Mouse (Mus musculus): ENCODE measurements around the gene Mybpc3.

The Mybpc3 gene

DNA sequence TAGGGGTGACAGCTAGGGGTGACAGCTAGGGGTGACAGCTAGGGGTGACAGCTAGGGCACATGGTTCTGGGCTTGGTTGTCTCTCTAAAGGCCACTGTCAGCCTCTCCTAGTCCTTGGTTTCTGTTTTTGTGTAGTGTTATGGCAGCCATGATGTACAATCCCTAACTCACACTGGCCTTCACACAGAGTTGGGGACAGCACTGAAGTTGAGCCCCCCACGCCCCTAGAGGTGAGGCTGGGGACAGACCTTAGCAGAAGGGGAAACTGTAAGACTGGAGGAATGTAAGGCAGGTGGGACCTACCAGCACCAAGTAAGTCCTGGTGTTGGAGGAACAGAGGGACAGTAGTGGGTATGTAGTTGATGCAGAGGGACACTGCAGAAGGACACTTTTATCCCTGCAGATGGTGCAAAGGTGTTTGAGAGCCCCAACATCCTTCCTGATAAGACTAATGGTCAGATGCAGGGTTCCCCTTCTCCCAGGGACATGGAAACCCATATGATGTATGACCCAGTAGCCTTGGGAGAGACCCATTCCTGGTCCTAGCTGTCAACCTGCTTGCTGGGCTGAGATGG is 34.5 kb upstream of the Mybpc3 start:
- ChIA-PET CTCF (interaction anchor here in 2 of 4 experiments (1.1 to 2.2 kb wide), 2 partner anchors 13 to 32 kb away, joined by 3 to 9 read pairs; partner anchors contain the start of gene Slc39a13 (in 1 of the 2)), POLR2A (interaction anchor here in 3 of 4 experiments (0.6 to 4.5 kb wide), 15 partner anchors 8 to 119 kb away, joined by 3 to 22 read pairs (median 4); partner anchors contain the start of genes Slc39a13 (in 3 of the 3), Acp2 (in 1 of the 3) and Nr1h3 (in 1 of the 3))

DNA sequence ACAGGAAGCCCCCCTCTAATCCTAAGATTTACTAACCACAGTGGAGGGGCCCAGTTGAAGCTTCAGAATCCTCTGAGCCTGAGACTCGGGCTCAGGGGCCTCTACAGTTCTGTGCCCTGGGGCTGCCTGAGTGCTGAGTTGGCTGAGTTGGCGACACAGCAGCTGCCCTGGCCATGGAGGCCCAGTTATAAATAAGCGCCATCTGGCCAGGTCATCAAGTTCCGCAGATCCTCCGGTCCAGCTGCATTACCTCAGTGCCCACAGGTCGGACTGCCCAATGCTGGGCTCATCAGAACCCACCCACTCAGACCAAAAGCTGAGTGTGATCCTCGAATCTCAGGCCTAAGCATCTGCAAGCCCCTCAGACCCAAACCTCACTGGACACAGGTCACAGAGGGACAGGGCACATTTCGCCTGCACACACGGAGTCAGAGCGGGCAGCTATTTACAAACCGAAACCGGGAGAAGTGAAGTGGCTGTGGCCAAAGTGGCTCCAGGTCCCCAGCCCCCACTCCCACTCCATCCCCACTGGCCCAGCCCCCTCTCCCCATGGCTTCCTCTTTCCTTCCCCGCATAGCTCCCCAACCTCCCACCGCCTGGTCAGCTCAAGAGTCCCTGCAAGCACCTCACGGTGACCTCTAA is 33.6 kb upstream of the Mybpc3 start:
- ChIA-PET POLR2A (interaction anchor here (0.6 to 4.5 kb wide), 29 partner anchors 9 to 370 kb away, joined by 3 to 22 read pairs (median 4); partner anchors contain the start of genes Slc39a13 (in 3 of the 4), C1qtnf4 (in 1 of the 4), Ddb2 (in 1 of the 4) and Rapsn (in 1 of the 4)), CTCF (interaction anchor here in 3 of 4 experiments (0.7 to 2.2 kb wide), 8 partner anchors 14 to 103 kb away, joined by 3 to 9 read pairs (median 3); partner anchors contain the start of gene Slc39a13 (in 1 of the 3))

DNA sequence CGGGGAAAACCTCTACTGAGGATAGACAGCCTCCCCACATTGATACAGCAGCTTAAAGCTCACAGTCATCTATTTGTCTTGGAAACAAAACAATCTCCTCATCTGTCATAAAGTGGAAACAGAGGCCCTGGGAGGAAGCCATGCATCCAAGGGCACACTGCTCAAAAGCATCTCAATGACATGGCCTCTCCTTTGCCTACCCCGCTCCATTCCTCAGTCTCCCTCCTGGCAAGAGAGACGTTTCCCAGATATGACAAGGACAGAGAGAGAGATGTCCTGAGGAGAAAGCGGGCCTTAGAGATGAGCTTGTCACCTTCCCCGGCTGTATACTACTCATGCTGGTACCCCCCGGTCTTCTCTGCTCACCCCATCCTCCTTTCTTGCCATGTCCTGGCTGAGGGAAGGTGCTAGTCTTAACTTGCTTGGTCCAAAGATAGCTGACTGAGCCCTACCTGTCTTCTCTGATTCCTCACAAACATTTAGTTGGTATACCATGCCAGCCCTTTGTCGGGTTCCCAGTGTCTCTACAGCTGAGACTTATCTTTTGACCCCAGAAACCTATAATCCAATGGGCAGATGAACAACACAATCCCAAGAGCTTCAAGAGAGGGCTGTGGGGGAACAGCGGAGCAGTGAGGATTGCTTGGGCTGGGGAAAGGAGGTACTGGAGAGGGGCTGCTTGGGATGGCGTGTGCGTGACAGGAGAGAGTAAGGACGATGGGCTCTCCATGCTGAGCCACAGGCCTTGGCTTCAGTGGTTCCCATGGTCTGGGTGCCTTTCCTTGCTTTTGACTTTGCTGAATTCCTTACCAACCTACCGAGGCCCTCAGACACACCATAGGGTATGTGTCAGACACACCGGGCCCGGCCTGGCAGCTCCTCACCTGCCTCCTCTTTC is 32.2 kb upstream of the Mybpc3 start:
- POLR2A ChIA-PET: interaction anchor here (0.7 to 4.5 kb wide), 21 partner anchors 8 to 175 kb away, joined by 3 to 22 read pairs (median 4); partner anchors contain the start of genes Slc39a13 (in 3 of the 4) and Ddb2 (in 1 of the 4)
- CTCF ChIA-PET: interaction anchor here (0.6 to 2.2 kb wide), 7 partner anchors 15 to 461 kb away, joined by 3 to 9 read pairs (median 3); partner anchors contain the start of gene Slc39a13 (in 1 of the 4)

DNA sequence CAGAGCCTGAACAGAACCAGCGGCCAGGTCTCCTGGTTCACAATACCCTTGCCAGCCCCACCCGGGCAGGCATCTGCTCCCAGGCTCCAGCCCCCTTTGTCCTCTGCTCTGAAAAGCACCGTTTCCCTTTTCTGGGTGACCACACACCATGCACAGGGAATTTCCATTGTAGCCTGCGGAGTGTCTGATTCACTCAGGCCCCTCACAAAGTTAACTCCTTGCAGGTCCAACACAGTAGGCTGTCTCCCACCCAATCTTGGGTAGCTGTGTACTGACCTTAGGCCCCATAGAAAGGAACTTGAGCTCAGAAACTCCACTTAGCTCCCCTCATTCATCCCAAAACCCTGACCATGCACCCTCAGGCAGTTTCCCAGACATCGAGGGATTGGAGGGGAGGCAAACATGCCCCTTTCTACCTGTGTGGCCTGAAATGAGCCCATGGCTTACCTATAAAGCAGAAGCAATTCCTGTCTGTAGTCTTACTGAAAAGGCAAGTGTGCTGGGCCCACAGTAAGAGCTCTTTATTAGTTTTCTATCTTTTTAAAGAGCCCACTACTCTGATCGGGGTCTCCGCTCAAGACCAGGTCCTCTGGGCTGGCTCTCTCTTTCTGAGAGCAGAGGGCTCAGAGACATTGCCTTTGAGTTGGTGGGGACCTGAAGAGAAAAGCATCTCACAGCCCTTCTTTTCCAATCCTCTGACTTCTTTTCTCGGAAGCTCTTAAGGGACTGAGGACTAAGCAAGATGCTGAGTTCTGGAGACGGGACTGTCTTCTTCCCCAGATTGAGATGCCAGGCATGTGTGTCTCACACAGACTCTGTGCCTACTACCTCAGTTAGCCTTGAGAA is 31.3 kb upstream of the Mybpc3 start:
- CTCF ChIA-PET: interaction anchor here in 2 of 4 experiments (1.3 to 1.4 kb wide), 2 partner anchors 16 kb away, joined by 3 read pairs; partner anchors contain the start of gene Slc39a13 (in 1 of the 2)
- POLR2A ChIA-PET: interaction anchor here in 3 of 4 experiments (0.6 to 4.5 kb wide), 9 partner anchors 9 to 150 kb away, joined by 3 to 22 read pairs (median 5); partner anchors contain the start of genes Slc39a13 (in 2 of the 3) and Ddb2 (in 1 of the 3)

DNA sequence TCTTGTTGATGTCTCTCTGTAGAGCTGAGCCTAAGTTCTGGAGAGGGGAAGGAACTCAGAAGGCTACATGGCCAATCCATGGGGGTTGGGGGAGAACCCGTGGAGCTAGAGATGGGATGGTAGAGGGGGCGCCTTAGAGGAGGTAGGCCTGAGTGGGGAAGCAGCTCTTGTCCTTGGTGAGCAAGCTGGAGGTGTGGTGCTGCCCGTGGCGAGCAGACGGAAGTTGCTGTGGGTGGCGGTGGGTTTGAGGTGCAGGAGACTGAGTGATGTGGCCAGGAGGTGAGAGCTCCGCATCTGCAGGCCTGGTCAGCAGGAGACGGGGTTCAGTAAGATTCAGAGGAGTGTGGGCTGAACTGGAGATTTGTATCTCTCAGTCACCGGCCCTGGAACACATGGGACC is 30.5 kb upstream of the Mybpc3 start:
- ChIA-PET POLR2A (interaction anchor here in 2 of 4 experiments (0.8 to 4.5 kb wide), 4 partner anchors 10 to 77 kb away, joined by 3 to 22 read pairs (median 10); partner anchors contain the start of gene Slc39a13 (in 1 of the 2)), CTCF (interaction anchor here in 3 of 4 experiments (0.9 to 1.6 kb wide), 4 partner anchors 17 to 55 kb away, joined by 3 read pairs; partner anchors contain the start of gene Slc39a13 (in 1 of the 3))

DNA sequence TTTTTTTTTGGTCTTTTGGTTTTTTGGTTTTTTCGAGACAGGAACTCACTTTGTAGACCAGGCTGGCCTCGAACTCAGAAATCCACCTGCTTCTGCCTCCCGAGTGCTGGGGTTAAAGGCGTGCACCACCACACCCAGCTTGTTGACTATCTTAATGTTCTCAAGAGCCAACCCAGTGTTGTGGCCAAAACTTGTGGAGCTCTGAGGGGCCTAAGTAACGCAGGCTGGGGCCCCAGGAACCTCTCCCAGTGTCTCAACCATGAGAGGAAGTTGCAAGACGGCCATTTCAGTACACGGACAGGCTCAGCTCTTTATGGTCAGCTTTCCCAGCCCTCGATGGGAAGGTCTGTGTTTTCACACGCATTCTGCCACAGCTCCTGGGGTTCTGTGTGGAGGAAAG is 29.0 kb upstream of the Mybpc3 start:
- ChIA-PET CTCF (interaction anchor here in 1 of 4 experiments (0.6 to 0.7 kb wide), 3 partner anchors 25 to 585 kb away, joined by 3 to 5 read pairs (median 3); no protein-coding TSS in a partner anchor), POLR2A (interaction anchor here in 2 of 4 experiments (0.7 to 3.0 kb wide), 3 partner anchors 11 to 102 kb away, joined by 3 to 16 read pairs (median 5); no protein-coding TSS in a partner anchor)

GRCm38 (mm10) chr2:91090208-91090607 is 27.7 kb upstream of the Mybpc3 start:
- POLR2A ChIA-PET: interaction anchor here in 2 of 4 experiments (0.5 to 1.3 kb wide), 5 partner anchors 20 to 257 kb away, joined by 3 read pairs; partner anchors contain the start of gene Slc39a13 (in 1 of the 2)
- CTCF ChIA-PET: interaction anchor here in 1 of 4 experiments (0.7 to 1.4 kb wide), 3 partner anchors 20 to 24 kb away, joined by 3 read pairs; no protein-coding TSS in a partner anchor

GRCm38 (mm10) chr2:91090827-91091226 is 27.1 kb upstream of the Mybpc3 start:
- CTCF ChIA-PET: interaction anchor here in 2 of 4 experiments (0.6 to 1.4 kb wide), 2 partner anchors 25 to 688 kb away, joined by 3 read pairs; no protein-coding TSS in a partner anchor
- POLR2A ChIA-PET: interaction anchor here in 3 of 4 experiments (0.6 to 1.3 kb wide), 7 partner anchors 8 to 186 kb away, joined by 3 read pairs; partner anchors contain the start of genes Kbtbd4 (in 1 of the 3), Ndufs3 (in 1 of the 3) and Slc39a13 (in 1 of the 3)

DNA sequence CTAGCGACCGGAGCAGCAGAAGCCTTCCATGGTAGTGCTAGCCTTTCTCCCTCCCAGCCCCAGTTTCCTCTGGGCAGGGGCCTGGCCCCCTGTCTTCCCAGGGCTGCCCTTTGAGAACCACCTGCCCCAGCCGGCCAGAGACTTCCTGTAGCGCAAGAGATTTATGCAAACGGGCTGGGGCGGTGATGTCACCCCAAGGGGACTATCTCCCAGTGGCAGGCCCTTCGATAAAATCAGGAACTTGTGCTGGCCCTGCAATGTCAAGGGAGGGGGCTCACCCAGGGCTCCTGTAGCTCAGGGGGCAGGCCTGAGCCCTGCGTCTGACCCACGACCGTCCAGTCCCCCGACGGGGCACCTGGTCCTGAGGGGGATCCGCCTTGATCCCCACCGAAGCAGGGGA is 21.4 kb upstream of the Mybpc3 start:
- CTCF ChIA-PET: interaction anchor here in 2 of 4 experiments (0.5 to 1.6 kb wide), 6 partner anchors 14 to 139 kb away, joined by 3 to 6 read pairs (median 3); no protein-coding TSS in a partner anchor

DNA sequence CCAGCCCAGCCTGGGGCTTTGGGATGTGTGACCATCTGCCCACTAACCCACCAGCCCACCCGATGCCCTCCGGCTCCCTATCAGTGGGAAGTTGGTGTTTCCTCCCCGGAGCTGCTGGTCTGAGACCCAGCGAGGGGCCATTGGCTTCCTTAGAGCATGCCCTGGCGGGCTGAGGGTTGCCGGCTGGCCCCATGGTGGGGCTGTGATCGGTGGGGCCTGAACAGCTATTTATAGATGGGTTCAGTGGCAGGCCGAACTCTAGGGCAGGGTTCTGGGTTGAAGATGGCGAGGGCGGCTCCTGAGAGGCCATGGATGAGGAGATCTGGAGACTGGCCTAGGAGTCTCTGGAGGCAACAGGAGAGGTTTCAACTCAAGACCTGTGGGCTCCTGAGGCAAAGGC is 20.9 kb upstream of the Mybpc3 start:
- POLR2A ChIA-PET: interaction anchor here in 3 of 4 experiments (0.5 to 2.7 kb wide), 29 partner anchors 11 to 236 kb away, joined by 3 to 29 read pairs (median 4); partner anchors contain the start of genes Slc39a13 (in 3 of the 3), Ddb2 (in 1 of the 3) and Psmc3 (in 1 of the 3)
- CTCF ChIA-PET: interaction anchor here in 2 of 4 experiments (0.5 to 1.6 kb wide), 6 partner anchors 13 to 138 kb away, joined by 3 to 6 read pairs (median 3); no protein-coding TSS in a partner anchor

More for the DNA sequence above, 21.4 kb upstream of the Mybpc3 start:
- POLR2A ChIA-PET: interaction anchor here in 3 of 4 experiments (0.7 to 2.7 kb wide), 24 partner anchors 10 to 141 kb away, joined by 3 to 29 read pairs (median 4); partner anchors contain the start of genes Slc39a13 (in 3 of the 3), Ddb2 (in 1 of the 3) and Psmc3 (in 1 of the 3)

GRCm38 (mm10) chr2:91098156-91098555 is 19.8 kb upstream of the Mybpc3 start:
- CTCF ChIA-PET: interaction anchor here in 3 of 4 experiments (0.8 to 1.6 kb wide), 3 partner anchors 12 to 32 kb away, joined by 3 to 6 read pairs (median 3); no protein-coding TSS in a partner anchor
- POLR2A ChIA-PET: interaction anchor here in 1 of 4 experiments (1.6 to 1.8 kb wide), 2 partner anchors 35 to 44 kb away, joined by 6 to 7 read pairs; partner anchors contain the start of gene Psmc3

- POLR2A ChIA-PET: interaction anchor here in 1 of 4 experiments (0.9 to 1.4 kb wide), 3 partner anchors 10 to 155 kb away, joined by 3 to 4 read pairs (median 3); no protein-coding TSS in a partner anchor
- CTCF ChIA-PET: interaction anchor here in 2 of 4 experiments (0.6 to 2.1 kb wide), 3 partner anchors 31 to 446 kb away, joined by 3 to 4 read pairs (median 3); no protein-coding TSS in a partner anchor
These were observed 16.7 kb upstream of the Mybpc3 start for GRCm38 (mm10) chr2:91101124-91101740.

GRCm38 (mm10) chr2:91108156-91108555 is 9.8 kb upstream of the Mybpc3 start:
- CTCF ChIA-PET: interaction anchor here (0.6 to 2.1 kb wide), 11 partner anchors 11 to 373 kb away, joined by 3 to 4 read pairs (median 3); partner anchors contain the start of genes Rapsn (in 1 of the 4) and Slc39a13 (in 1 of the 4)

DNA sequence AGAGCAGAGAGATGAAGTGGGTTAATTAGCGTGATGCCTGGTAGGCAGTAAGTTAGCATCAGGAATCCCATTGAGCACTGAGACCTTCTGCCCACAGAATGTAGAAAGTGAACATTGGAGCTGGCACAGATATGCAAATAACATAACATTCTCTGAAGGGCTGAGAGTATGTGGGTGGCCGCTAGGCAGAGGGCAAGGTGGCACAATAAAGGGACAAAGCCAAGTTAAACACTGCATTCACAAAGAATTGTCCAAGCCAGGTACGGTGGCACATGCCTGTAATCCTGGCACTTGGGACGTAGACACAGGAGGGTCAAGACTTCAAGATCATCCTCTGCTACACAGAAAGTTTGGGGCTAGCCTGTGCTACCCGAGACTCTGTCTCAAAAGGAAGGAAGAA is 8.7 kb upstream of the Mybpc3 start:
- CTCF ChIA-PET: interaction anchor here in 2 of 4 experiments (0.9 to 2.1 kb wide), 3 partner anchors 39 to 85 kb away, joined by 3 to 4 read pairs (median 4); partner anchors contain the start of gene Slc39a13 (in 1 of the 2)
- POLR2A ChIA-PET: interaction anchor here in 3 of 4 experiments (0.5 to 5.5 kb wide), 11 partner anchors 13 to 216 kb away, joined by 3 to 33 read pairs (median 3); partner anchors contain the start of gene Ddb2 (in 1 of the 3)

More at GRCm38 (mm10) chr2:91108156-91108555, 9.8 kb upstream of the Mybpc3 start:
- POLR2A ChIA-PET: interaction anchor here in 2 of 4 experiments (0.7 to 1.5 kb wide), 11 partner anchors 11 to 157 kb away, joined by 3 to 8 read pairs (median 3); partner anchors contain the start of genes Arfgap2 (in 1 of the 2), Ddb2 (in 1 of the 2) and Slc39a13 (in 1 of the 2)
